Mouse (Mus musculus) gastrocnemius, postnatal 36 days (tissue): ENCODE measurements at regions not wholly inside any gene's neighbourhood (a gene's known extent, or its start where the extent isn't known, plus 50 kb on each side); places are given as distances from the start of the nearest gene placed in this dataset.

Experiments used
- DNase-seq, 2 experiments: peaks; one replicate each; pipeline ENCODE4 v3.0.0; 2022
- intact Hi-C: fragments of 180-260 bp; cut with DNase I; formaldehyde crosslinking; loops from one replicate; pipeline ENCODE4 v1.15.1; 2025

DNA sequence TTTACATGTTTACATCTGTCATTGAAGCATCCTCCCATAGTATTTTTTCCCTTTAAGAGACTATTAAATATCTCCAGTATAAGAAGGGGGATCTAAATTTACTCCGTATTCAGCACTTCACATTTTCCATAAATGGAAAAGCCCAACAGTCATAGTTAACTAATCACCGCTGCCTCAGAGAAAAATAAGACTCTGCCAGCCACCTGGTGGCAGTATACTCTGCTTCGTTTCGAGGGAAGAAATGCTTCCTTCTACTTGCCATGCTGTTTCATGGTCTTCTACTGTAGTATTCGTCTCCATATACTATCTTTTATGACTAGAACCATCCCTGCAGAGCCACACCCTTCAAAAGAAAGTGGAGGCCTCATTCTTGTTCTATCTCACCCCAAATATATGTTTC lies 52.0 kb upstream of the Tro start:
- intact Hi-C loops = loop anchor here (10.0 kb wide), 1 partner anchor 405 kb away; no protein-coding TSS in a partner anchor
- no peak for DNase-seq
